15 mouse cellular contexts compared by ENCODE assay signal in genomic region chr2:160590209-160590910, GRCm38 (mm10). TPM values are rescaled to one million over a fixed set of nuclear protein-coding genes. Genes with fewer than 3 reads are reported as not detected.
DNase-seq lines count a peak whose midpoint lies in the region; ATAC-seq lines count a peak whose summit lies in the region.
"Had no signal": no experiment of that assay in that cellular context is flagged by ENCODE, and none has a peak within 500 bp of the region (broad histone marks: within the 10 kb centered on the region; RNA-seq: fewer than 3 reads in every experiment).

No protein-coding gene starts in this region.

- 47% methylated on average over 13 of the region's 13 CpGs for WGBS in heart, embryonic 10.5 days
- WGBS in forebrain, embryonic 13.5 days, result 12% methylated on average over 13 of the region's 13 CpGs
- WGBS in midbrain, embryonic 12.5 days, result 46% methylated on average over 13 of the region's 13 CpGs

- intact Hi-C loops in heart, postnatal 14 days (cut with DNase I), result loop anchor here (5.0 kb wide), 1 partner anchor 1533 kb away; no protein-coding TSS in a partner anchor

- H3K9ac ChIP-seq in forebrain, embryonic 13.5 days, result no peak overlapping the region
- no peak overlapping the region for H3K9ac ChIP-seq in midbrain, embryonic 12.5 days (replicated peaks)
- H3K9ac ChIP-seq: embryonic facial prominence, embryonic 12.5 days; liver, embryonic 12.5 days had no signal

- H3K4me1 ChIP-seq in heart, embryonic 10.5 days, result peaks cover 8% of the 10 kb centered on the region; the same call in 1 of the 2 replicates
- H3K4me1 ChIP-seq in forebrain, embryonic 13.5 days, result peaks cover 17% of the 10 kb centered on the region
- H3K4me1 ChIP-seq in midbrain, embryonic 12.5 days, result peaks cover 16% of the 10 kb centered on the region
- H3K4me1 ChIP-seq: liver, embryonic 12.5 days had no signal

- DNase-seq in heart, embryonic 10.5 days (ENCODE audit: low spot score), result peak; percentile 69
- DNase-seq in heart, postnatal 14 days, result no peak
- peak; percentile 8 for DNase-seq in brain, adult 2 months (ENCODE audit: low read depth, low spot score)
- DNase-seq in gastrocnemius, postnatal 25 days, result no peak
- no peak for DNase-seq in spleen, postnatal 10 days (ENCODE audit: low spot score in 2 of 2)
- no peak for DNase-seq in spleen, adult 12 weeks (ENCODE audit: low spot score)
- DNase-seq: B cell, adult 2 months; cerebellum, postnatal 25 days; heart, adult 18-20 months; heart, postnatal 36 days; kidney, adult 2 months had no signal

- H3K4me3 ChIP-seq in heart, embryonic 10.5 days, result no peak overlapping the region
- no peak overlapping the region for H3K4me3 ChIP-seq in forebrain, embryonic 13.5 days
- H3K4me3 ChIP-seq in midbrain, embryonic 12.5 days, result no peak overlapping the region
- H3K4me3 ChIP-seq: embryonic facial prominence, embryonic 12.5 days; liver, embryonic 12.5 days had no signal

- H3K27me3 ChIP-seq in heart, embryonic 10.5 days (ENCODE audit: insufficient read depth, poor library complexity, severe bottlenecking), result peaks cover 9% of the 10 kb centered on the region
- H3K27me3 ChIP-seq in forebrain, embryonic 13.5 days, result peaks cover 15% of the 10 kb centered on the region
- peaks cover 12% of the 10 kb centered on the region for H3K27me3 ChIP-seq in midbrain, embryonic 12.5 days
- H3K27me3 ChIP-seq: embryonic facial prominence, embryonic 12.5 days had no signal

- no peaks in the 10 kb centered on the region for H3K36me3 ChIP-seq in heart, embryonic 10.5 days
- H3K36me3 ChIP-seq in forebrain, embryonic 13.5 days (ENCODE audit: poor library complexity, severe bottlenecking), result no peaks in the 10 kb centered on the region
- H3K36me3 ChIP-seq in midbrain, embryonic 12.5 days, result no peaks in the 10 kb centered on the region
- H3K36me3 ChIP-seq: embryonic facial prominence, embryonic 12.5 days; liver, embryonic 12.5 days had no signal

- ATAC-seq in forebrain, embryonic 13.5 days, result peak; percentile 85
- ATAC-seq in midbrain, embryonic 12.5 days (ENCODE audit: low FRiP score, low read depth), result peak; percentile 67
- ATAC-seq: liver, embryonic 12.5 days had no signal

- H3K9me3 ChIP-seq in heart, embryonic 10.5 days, result no peaks in the 10 kb centered on the region
- 0 out of 2 replicates have a peak, but pooled peaks cover 4% of the 10 kb centered on the region for H3K9me3 ChIP-seq in forebrain, embryonic 13.5 days (replicated peaks)
- H3K9me3 ChIP-seq in midbrain, embryonic 12.5 days, result no peaks in the 10 kb centered on the region
- H3K9me3 ChIP-seq: embryonic facial prominence, embryonic 12.5 days; liver, embryonic 12.5 days had no signal

- no peak overlapping the region for H3K27ac ChIP-seq in heart, embryonic 10.5 days
- H3K27ac ChIP-seq in forebrain, embryonic 13.5 days, result peak overlapping the region; percentile 31; the same call in 1 of the 2 replicates
- no peak overlapping the region for H3K27ac ChIP-seq in midbrain, embryonic 12.5 days (replicated peaks)
- H3K27ac ChIP-seq: embryonic facial prominence, embryonic 12.5 days; liver, embryonic 12.5 days had no signal

- peak overlapping the region; percentile 29 for H3K4me2 ChIP-seq in forebrain, embryonic 13.5 days
- H3K4me2 ChIP-seq in midbrain, embryonic 12.5 days (replicated peaks), result no peak overlapping the region
- H3K4me2 ChIP-seq: embryonic facial prominence, embryonic 12.5 days; liver, embryonic 12.5 days had no signal

RNA-seq across cellular contexts. Expression of gene Top1, which starts 55.3 kb away (rescaled TPM):
- 54.7 and 69.5 TPM in 2 replicates for polyA plus RNA-seq in heart, embryonic 10.5 days (2016; fragmentation: Nextera tagmentation; extraction: Ambion mirVana)
- 10 to 100 TPM; 59.1 to 60.9 TPM for total RNA-seq in heart, postnatal 14 days (2021)
- 126 and 149 TPM in 2 replicates for polyA plus RNA-seq in forebrain, embryonic 13.5 days (2015; fragmentation: Nextera tagmentation; extraction: Ambion mirVana)
- polyA plus RNA-seq in midbrain, embryonic 12.5 days (2016; fragmentation: Nextera tagmentation; extraction: Ambion mirVana), result 122 and 136 TPM in 2 replicates
- total RNA-seq in gastrocnemius, postnatal 25 days (2021), result 10 to 100 TPM; 33.4 to 34.3 TPM

Comparison
In these comparisons a context has a peak if more than half of its experiments do, and no peak if none do; other contexts are left out.
1. DNase-seq: peak in heart, embryonic 10.5 days (single experiment) and brain, adult 2 months (single experiment); none in heart, postnatal 14 days (0 of 2), gastrocnemius, postnatal 25 days (single experiment), spleen, postnatal 10 days (0 of 2) and spleen, adult 12 weeks (single experiment).